Mouse (Mus musculus): ENCODE data around the gene Slc25a29.

Gene Slc25a29

DNA sequence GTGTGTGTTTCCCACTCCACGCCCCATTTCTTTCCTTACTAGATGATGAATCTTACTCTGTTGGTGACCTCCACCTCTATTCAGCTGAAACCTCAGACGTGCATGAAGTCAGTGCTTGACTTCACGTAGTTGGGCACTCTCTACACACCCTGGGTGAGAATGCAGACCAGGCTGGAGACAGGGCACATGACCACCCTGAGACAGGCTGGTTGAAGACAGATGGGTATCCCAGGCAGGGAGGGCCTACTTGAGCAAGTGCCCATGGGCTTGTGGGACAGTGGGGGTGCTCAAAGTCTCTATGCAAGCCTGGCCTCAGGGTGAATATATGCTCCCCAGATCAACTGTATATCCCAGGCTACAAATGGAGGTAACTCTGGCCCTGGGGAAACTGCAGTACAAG, 1.3 kb downstream of the Slc25a29 start:
- 78% methylated on average over 3 of the region's 3 CpGs for WGBS

DNA sequence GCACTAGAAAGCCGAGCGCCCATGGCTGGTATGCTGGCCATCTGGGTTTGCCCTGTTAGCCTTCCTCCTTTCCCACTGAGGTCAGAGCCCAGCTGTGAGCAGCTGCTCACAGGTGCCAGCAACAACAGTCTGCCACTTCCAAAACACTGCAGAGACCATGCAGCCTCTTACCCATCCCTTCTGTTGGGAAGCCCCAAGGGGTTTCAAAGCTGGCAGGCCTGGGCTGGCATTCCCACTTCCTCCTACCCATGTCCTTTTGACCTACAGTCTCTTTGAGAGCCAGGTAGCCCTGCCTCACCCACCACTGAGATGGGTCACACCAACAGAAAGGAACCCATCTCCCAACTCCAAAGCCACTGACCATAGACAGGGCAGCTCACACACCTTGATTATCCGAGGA, 2.3 kb downstream of the Slc25a29 start:
- WGBS = 70% methylated on average over 3 of the region's 3 CpGs

DNA sequence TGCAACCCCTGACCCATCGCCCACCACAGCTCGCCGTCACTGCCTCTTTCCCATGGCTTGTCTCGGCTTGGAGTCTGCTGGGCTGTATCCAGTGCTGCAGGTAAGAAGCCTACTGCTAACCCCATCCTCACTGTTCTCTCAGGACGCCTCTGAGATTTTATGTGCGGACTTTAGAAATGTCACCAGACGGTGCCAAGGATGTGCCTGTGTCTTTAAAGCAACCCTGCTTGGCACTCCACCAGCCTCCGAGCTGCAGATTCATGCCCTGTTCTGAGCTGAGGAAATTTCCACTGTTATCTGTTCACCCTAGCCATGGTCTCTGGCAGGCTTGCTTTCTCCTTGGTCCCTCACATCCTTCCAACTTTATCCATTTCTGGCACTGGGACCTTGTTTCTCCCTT, 2.8 kb downstream of the Slc25a29 start:
- 61% methylated on average over 8 of the region's 8 CpGs for WGBS

DNA sequence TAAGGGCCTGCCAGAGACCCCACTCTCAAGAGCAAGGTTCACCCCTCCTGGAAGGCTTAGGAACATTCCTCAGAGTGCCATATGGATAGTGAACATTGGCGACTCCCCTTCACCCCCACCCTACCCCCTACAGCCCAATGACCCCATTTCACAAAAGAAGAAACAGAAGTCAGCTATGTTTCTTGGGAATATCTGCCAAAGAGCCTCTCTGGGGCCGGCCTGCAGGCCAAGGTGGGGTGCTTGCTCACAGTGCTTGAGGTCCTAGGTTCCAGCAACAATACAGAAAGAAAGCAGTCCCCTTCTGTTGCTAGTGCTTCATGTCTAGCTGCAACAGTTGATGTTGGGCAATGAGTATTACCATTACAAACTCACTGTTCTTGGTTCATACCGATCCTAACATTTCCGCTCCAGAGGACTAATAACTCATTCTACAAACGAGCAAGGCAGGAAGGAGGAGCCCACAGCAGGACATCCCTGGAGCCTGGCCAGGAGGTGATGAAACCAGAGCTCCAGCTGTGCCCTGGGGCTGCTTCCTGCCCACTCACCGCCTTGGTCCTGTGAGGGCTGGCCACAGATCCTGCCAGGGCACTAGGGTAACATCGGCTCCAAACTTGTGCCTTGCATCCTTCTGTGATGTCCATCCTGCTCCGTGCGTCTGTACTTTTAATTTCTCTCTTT, 3.6 kb downstream of the Slc25a29 start:
- WGBS = 49% methylated on average over 9 of the region's 9 CpGs

- 67% methylated on average over 6 of the region's 6 CpGs for WGBS
Observed at GRCm38 (mm10) chr12:108830358-108830757, 5.3 kb downstream of the Slc25a29 start.

DNA sequence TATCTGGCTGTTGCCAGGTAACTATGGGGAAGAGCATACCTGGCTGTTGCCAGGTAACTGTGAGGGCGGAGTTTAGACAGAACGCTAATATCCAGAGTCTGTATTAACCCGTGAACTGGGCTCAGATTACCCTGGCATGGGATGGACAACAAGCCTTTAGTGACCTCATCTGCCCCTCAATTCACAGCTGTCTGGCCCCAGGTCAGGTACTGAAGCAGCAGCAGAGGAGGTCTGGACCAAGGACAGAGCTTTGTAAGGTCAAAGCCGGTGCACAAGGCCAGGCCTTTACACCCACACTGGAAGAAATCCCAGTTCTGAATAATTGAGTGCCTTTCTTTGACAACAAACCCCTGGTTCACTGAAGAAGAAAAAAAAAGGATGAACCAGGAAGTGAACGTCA, 6.0 kb downstream of the Slc25a29 start:
- WGBS = 65% methylated on average over 5 of the region's 5 CpGs

- WGBS = 92% methylated on average over 6 of the region's 6 CpGs
Observed at GRCm38 (mm10) chr12:108827641-108828040, 8.0 kb downstream of the Slc25a29 start.

DNA sequence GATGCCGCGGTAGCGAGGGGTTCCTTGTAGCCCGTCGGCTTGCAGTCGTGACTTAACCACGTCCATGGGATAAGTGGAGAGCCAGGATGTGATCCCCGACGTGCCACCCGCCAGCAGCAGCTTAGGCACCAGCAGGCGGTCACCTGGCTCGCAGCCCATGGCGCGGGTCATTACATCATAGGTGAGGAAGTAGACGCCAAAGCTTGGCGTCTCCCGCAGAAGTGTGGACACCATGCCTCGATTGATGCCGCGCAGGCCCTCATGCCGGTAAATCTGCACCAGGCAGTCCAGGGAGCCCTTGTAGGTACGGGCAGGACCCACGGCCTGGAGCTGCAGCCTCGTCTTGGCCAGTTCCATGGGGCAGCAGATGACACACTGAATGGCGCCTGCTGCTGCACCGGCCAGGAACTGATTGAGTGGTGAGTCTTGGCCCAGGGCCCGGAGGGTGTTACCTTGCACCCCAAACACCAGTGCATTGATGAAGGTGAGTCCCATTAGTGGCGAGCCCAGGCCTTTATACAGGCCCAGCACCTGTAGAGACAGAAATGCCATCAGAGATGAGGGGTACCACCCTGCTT, 8.6 kb downstream of the Slc25a29 start:
- 93% methylated on average over 28 of the region's 28 CpGs for WGBS

- WGBS = 89% methylated on average over 19 of the region's 19 CpGs
Observed at GRCm38 (mm10) chr12:108826282-108826957, 9.3 kb downstream of the Slc25a29 start.

- WGBS = 84% methylated on average over 13 of the region's 13 CpGs
Observed at GRCm38 (mm10) chr12:108825561-108826224, 10.0 kb downstream of the Slc25a29 start.

- 80% methylated on average over 15 of the region's 15 CpGs for WGBS
Observed at GRCm38 (mm10) chr12:108824225-108824874, 11.3 kb downstream of the Slc25a29 start.

DNA sequence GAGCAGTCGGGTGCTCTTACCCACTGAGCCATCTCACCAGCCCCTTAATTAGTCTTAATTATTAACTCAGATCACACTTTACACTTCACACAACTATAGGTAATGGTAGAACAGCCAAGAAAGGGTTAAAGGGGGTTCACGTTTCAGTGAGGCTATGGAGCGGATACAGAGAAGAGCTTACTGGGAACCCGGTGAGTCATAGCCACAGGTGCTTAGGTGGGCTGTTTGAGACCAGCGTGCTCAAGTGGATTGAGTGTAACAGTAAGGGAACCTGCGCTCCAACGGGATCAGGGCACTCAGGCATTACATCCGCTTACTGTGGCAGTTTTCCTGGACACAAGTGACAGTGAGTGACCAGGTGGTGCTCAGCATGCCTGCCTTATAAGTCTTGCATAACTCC, 12.6 kb downstream of the Slc25a29 start:
- WGBS = 71% methylated on average over 8 of the region's 8 CpGs

DNA sequence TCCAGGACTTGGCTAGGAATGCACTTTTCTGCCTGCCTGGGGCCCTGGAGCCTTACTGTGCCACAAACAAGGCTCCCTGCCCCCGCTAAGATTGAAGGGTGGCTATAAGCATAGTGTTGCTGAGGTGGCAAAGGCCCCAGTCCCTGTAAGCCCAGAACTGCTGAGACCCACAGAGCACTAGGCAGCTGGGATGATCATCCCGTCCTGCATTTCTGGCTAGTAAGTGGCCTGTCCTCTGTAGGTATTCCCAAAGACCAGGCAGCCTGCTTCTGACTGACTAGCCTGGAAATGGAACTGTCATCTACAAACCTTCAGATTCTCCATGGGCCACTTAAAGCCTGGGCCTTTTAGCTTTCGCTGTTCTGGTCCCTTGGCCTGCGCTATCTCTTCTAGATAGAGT, 15.2 kb downstream of the Slc25a29 start:
- 92% methylated on average over 4 of the region's 4 CpGs for WGBS

- 62% methylated on average over 11 of the region's 11 CpGs for WGBS
Observed at GRCm38 (mm10) chr12:108816569-108816968, 19.1 kb downstream of the Slc25a29 start.

- WGBS = 54% methylated on average over 6 of the region's 6 CpGs
Observed at GRCm38 (mm10) chr12:108814470-108814869, 21.2 kb downstream of the Slc25a29 start.

- WGBS = 29% methylated on average over 6 of the region's 6 CpGs
Observed at GRCm38 (mm10) chr12:108812463-108812862, 23.2 kb downstream of the Slc25a29 start.

DNA sequence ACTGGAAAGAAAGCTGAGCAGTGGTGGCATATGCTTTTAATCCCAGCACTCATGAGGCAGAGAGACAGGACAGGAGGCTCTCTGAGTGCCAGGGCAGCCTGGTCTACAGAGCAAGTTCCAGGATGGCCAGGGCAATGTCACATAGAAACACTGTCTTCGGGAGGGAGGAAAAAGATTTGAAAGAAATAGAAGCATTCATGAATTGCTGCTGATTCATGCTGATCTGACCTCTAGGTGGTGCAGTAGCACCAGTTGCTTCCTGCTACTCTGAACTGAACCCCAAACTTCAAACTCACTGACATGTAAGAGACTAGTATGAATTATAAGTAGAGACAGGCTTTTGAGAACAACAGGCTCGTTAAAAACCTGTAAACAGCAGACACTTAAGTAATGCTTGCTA, 24.6 kb downstream of the Slc25a29 start:
- 12% methylated on average over 2 of the region's 2 CpGs for WGBS

- WGBS = 84% methylated on average over 7 of the region's 7 CpGs
Observed at GRCm38 (mm10) chr12:108810309-108810708, 25.4 kb downstream of the Slc25a29 start.

DNA sequence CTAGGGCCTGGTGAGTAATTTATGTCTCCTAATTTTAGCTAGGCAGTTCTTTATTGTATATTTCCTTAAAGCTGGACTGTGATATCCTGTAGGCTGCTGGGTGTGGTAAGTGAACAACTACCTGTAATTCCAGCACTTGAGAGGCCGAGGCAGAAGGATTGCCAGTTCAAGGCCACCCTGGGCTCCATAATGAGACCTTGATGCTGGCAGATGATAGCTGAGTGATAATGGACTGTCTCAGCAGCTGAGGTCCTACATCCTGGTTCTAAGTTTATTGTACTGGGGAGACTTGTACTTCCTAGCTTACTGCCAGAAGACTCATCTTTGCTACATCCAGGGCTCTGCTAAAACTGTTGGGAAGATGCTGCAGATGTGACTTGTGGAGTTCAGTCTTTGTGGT, 25.9 kb downstream of the Slc25a29 start:
- WGBS = 58% methylated on average over 1 of the region's 1 CpGs

DNA sequence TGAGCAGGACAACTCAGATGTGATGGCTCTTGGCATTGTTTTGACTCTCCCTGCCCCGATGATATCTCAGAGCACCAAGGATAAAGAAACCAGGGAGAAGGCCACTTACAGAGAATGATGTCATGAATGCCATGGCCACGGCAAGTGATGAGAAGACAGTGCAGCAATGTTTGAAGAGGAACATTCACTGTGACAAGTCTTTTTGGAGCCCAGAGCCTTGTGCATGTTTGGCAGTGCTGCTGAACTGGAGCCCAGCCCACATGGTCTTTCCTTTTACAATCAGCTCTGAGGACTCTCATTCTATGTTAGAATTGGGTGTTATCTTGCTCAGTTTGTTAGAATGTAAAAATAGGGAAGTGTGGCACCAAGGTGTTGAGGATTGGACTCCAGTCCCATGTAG, 27.2 kb downstream of the Slc25a29 start:
- 27% methylated on average over 2 of the region's 2 CpGs for WGBS

DNA sequence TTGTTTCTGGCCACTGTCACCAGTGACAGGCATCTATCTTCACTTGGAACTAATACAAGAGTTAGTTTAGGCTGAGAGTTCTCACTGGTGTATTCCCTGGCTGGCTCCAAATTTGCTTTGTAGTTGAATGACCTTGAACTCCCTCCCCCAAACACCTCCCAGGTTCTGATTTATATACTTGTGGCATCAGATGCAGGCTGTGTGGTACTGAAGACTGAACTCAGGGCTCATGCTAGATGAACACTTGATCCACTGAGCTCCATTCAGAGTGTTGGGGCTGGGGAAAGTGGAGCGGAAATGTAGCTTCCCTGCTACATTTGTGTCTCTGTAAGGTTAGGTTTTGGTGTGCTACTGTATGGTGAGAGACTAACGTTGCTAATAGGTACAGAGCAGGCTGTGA, 31.3 kb downstream of the Slc25a29 start:
- 75% methylated on average over 2 of the region's 2 CpGs for WGBS

GRCm38 (mm10) chr12:108801613-108802012, 34.1 kb downstream of the Slc25a29 start:
- 63% methylated on average over 2 of the region's 2 CpGs for WGBS

Measured in cerebral cortex, adult 2 months (tissue).